Mouse (Mus musculus): Measurements from ENCODE around the gene Pla2g4b.

DNA sequence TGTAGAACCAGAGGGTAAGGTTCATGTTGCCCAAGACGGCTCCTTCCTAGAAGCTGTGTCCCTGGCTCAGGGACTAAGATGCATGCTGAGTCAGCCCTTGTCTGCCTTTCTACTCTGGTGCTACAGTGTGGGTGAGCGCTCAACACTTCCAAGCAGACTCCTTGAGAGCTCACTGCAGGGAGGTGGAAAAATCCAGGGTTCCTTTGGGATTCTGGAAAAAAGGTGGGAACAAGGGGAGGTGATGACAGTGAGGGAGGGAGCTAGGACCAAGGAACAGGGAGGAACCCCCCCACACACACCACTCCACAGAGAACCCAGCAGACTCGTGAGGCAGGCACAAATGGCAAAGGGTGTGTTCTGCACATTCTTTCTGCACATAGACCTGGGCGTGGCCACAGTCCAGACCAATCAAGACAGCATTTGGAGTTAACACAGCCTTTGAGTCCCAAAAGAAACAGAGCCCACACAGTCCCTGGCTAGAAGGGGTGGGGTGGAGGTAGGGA, 10.9 kb downstream of the Pla2g4b start:
- TF ChIP-seq MAFK (IDR thresholded peaks at IDR 0.05; ENCODE audit: insufficient read depth, low read depth, low read length): 0 out of 2 replicates have a peak, but pooled peaks have one; percentile 48
- TF ChIP-seq ZC3H11A (IDR thresholded peaks at IDR 0.05; ENCODE audit: borderline replicate concordance, low read depth, low read length): no peak
- no peak for TF ChIP-seq CHD2 (IDR thresholded peaks at IDR 0.05; ENCODE audit: low read depth, low read length)

Measured in ES-E14 (cell line).